Mouse (Mus musculus) ovary, postnatal 10 days (tissue): ENCODE data around the gene Astl.

Experiments used
- DNase-seq: peaks from one replicate; pipeline ENCODE4 v3.0.0; 2022; ENCODE audit warnings: low spot score

Astl gene

GRCm38 (mm10) chr2:127324456-127324855, 14.0 kb upstream of the Astl start:
- no peak for DNase-seq

DNA sequence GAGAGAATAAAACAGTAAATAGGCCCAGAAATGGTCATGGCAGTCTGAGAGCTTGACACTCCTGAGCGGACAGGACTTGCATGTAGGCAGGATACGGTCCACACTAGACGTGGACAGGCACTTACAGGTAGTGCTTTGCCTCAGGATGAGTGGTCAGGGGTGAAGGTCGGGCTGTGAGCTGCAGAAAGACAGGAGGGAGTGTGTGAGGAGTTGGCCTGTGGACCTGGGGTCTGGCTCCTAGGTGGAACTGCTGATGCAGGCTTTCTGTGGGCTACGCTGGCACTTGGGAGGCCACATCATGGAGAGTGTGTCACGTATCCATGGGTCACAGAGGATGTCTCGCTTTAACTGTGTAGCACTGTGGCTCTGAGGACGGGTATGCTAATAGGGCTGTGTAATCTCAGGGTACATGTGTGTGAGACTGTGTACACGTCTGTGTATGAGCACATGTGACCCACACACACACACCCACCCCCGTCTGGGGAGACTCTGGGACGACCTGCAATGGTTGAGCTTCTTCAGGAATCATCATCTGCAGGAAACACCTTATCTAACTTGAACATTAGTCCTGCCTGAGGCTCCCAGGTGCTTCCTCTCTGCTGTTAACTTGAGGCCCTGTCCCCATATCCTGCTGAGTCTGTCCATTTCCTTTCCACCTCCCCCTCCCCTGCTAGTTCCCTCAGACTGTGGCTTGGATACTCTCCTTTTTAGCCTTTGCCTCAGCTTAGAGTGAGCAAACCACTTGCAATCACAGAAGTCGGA, 10.2 kb upstream of the Astl start:
- DNase-seq: no peak

DNA sequence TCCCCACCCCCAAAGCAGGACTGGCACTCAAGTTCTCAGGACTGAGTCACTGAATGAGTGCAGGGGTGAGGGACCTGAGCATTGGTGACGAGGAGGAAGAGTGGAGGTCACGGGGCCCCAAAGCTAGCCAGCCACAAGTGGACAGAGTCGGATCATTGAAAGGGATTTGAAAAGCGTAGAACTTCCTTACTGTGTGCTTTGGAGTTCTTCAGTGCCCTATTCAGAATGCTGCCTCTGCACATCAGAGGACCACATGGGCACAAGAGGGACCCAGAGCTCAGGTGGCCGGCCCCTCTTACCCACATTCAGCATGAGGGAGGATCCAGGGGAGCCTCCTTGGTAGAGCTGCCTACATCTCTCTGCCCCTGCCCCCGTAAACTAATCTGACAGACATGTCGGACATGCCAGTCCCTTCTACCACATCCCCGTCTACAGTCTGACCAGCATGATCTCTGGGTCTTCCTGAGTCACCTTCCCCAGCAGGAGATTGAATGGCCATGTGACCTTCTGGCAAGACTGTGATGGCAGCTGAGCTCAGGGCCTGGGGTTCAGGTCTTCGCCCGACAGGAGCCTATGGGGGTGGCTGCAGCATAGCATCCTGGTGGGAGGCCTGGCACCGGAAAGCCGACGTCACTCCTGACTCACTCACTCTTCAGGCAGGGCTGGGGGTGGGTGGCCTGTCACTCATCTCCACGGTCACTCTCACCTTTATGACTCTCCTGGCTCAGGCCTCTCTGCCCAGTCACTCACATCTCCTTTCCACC, 5.5 kb upstream of the Astl start:
- no peak for DNase-seq

- DNase-seq: no peak
Measured at GRCm38 (mm10) chr2:127333945-127334603, 4.4 kb upstream of the Astl start.

- DNase-seq: no peak
Measured at GRCm38 (mm10) chr2:127335078-127335541, 3.3 kb upstream of the Astl start.

- peak; percentile 38 for DNase-seq
Measured at GRCm38 (mm10) chr2:127335767-127336496, 2.5 kb upstream of the Astl start, which contains the start of gene Dusp2. Gene Dusp2 (plus strand): TSS chr2:127336159.

- DNase-seq: no peak
Measured at GRCm38 (mm10) chr2:127336497-127336832, 2.0 kb upstream of the Astl start.

- no peak for DNase-seq
Measured at GRCm38 (mm10) chr2:127336885-127337284, 1.6 kb upstream of the Astl start.

- DNase-seq: no peak
Measured at GRCm38 (mm10) chr2:127337531-127337930, 908 bp upstream of the Astl start.

DNA sequence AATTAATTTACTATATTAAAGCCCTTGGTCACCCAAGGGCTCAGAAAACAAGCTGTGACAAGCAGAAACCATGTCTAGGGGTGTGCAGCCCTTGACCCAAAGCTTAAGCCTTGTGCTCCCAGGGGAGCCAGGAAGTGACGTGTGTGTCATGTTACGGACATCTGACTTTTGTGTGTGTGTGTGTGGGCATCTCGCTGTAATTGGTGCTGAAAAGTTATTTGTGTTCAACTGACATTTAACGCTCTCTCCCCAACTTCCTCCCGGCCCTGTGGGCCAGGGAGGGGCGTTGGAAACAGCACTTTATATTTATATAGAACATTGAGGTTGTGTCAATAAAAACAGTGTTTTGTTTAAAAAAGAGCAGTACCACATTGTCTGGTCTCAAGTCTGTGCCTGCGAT, 427 bp upstream of the Astl start:
- no peak for DNase-seq

DNA sequence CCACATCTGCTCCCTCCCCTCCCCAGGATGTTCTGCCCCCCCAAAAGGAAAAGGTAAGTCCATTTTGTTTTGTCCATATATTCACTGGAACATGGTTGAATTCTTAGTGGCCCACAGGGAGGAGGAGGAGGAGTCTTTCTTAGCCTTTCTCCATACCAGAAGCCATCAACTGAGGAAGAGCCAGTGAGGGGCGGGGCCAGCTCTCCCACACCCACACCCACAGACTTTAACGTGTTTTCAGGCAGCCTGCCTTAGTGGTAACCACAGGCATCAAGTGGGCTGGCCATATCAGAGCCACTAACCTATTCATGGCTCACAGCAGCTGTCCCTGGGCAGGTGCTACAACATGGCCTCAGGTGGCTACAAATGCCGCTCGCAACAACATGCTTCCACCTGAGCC, 394 bp downstream of the Astl start:
- no peak for DNase-seq

- no peak for DNase-seq
Measured at GRCm38 (mm10) chr2:127339262-127339661, 823 bp downstream of the Astl start.

DNA sequence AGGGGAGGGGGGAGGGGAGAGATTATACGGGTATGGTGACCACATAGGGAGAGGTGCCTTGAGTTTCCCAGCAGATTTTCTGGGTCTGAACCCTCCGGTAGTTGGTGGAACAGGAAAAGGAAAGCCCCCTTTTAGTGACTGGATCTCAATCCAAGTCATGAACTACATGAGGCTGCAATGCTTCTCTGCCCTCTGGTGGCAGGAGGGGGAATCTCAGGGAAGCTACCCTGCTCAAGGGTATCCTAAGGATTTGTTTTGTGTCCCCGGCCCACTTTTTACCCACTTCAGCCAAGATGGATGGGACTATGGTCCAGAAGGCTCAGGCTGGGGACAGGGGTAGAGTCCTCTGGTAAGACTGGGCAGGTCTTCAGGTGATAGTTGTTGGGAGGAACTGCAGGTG, 2.7 kb downstream of the Astl start:
- peak; percentile 15 for DNase-seq

GRCm38 (mm10) chr2:127346334-127346733, 7.9 kb downstream of the Astl start:
- DNase-seq: no peak

GRCm38 (mm10) chr2:127347147-127347985, 8.9 kb downstream of the Astl start:
- DNase-seq: no peak

DNA sequence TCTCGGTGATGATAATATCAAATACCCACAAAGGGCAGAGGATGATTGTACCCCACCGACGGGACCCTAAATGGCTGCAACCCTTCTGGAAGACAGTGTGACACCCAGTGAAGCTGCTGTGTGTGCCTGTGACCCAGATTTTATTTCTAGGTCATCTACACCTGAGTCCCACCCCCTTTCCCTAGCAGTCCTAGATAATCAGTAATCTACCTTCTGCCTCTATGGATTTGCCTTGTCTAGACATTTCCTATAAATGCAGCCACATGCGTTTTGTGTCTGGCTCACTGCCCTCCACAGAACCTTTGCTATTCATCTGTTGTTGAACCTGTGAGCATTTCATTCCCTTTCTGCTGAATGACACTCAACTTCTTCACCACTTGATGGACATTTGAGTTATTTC, 15.4 kb downstream of the Astl start:
- no peak for DNase-seq

DNA sequence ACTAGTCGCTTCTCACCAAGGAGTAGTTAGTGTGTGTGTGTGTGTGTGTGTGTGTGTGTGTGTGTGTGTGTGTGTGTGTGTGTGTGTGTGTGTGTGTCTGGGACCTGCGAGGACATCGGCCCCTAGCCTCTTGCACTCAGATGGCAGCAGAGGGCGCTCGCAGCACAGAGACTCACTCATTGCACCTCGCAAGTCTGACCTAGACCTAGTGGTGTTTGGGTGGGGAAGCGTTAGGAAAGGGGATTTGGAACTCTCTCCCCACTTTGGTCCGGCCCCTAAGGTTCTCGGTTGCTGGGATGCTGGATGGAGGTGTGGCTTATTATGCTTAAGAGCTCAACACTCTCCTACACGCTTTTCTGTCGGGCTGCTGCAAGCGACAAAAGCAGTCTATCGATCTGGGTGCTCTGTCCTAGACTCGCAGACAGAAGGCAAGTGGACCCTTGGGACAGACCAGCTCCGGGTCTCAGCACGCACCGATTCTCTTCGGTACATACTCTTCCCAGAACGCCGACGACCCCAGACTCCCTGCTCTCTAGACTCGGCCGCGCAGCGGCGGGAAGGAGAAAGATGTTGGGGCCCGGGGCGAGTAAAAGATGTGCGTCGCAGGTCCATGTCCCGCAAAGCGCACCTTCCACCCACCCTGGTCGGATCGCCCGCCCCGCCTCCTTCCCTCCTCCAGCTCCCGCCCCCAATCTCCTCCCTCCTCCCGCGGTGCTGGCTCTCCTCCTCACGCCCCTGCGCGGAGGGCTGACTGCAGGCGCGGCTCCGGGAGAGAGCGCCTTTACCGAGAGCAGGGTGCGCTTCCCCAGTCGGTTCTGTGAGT, 24.2 kb downstream of the Astl start, which contains the start of gene Adra2b:
Adra2b (plus strand) TSS at position 750 of the 823 bp plus-strand sequence.
- peak; percentile 55 for DNase-seq

DNA sequence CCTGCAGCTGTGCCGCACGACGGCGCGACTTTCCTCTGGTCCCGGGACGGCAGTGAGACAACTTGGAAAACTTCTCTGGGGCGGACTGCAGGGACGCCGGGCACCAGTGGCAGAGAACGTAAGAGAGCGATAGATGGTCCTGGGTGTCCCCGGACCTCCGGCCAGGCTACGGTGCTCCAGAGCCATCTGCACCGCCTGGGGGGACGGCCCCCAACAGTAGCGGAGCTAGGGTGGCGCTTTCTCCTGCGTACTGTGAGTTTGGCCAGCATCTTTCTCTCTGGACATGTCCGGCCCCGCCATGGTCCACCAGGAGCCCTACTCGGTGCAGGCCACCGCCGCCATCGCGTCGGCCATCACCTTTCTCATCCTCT, 24.8 kb downstream of the Astl start:
- DNase-seq: no peak

DNA sequence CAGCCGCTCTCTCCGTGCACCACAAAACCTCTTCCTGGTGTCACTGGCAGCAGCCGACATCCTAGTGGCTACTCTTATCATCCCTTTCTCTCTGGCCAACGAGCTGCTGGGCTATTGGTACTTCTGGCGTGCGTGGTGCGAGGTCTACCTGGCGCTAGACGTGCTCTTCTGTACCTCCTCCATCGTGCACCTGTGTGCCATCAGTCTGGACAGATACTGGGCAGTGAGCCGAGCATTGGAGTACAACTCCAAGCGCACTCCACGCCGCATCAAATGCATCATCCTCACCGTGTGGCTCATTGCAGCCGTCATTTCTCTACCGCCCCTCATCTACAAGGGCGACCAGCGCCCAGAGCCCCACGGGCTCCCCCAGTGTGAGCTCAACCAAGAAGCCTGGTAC, 25.3 kb downstream of the Astl start:
- no peak for DNase-seq

DNA sequence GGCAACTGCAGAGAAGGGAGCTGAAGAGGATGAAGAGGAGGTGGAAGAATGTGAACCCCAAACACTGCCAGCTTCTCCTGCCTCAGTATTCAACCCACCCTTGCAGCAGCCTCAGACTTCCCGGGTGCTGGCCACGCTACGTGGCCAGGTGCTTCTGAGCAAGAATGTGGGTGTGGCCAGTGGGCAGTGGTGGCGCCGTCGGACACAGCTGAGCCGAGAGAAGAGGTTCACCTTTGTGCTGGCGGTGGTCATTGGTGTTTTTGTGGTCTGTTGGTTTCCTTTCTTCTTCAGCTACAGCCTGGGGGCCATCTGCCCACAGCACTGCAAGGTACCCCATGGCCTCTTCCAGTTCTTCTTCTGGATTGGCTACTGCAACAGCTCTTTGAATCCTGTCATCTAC, 26.0 kb downstream of the Astl start:
- no peak for DNase-seq
